Mouse (Mus musculus) layer of hippocampus, postnatal 25 days (tissue): Measurements from ENCODE around the gene Tmem50a. TPM values are rescaled to one million over a fixed set of nuclear protein-coding genes. Genes with fewer than 3 reads are reported as not detected.

Experiments
- DNase-seq, 2 experiments: peaks; one replicate each; pipeline ENCODE4 v3.0.0; 2022; ENCODE audit warnings: mixed read lengths in 2 of 2, low spot score in 1 of 2; ENCODE audit errors: extremely low spot score in 1 of 2
- total RNA-seq, 2 experiments: library from RNA; stranded (reverse); gene quantifications; 2 replicates each; pipeline ENCODE4 v1.2.3; 2021

The Tmem50a gene
- total RNA-seq, 2 experiments from 2014 or later: 107 to 122 TPM

- DNase-seq: peak; percentile 47 to 83
Observed at GRCm38 (mm10) chr4:134879410-134879981, 35.3 kb downstream of the Tmem50a start.

- no peak for DNase-seq
Observed at GRCm38 (mm10) chr4:134876171-134876570, 38.7 kb downstream of the Tmem50a start.

- DNase-seq: no peak
Observed at GRCm38 (mm10) chr4:134871950-134872349, 42.9 kb downstream of the Tmem50a start.

GRCm38 (mm10) chr4:134871477-134871876 lies 43.3 kb downstream of the Tmem50a start:
- DNase-seq: no peak

DNA sequence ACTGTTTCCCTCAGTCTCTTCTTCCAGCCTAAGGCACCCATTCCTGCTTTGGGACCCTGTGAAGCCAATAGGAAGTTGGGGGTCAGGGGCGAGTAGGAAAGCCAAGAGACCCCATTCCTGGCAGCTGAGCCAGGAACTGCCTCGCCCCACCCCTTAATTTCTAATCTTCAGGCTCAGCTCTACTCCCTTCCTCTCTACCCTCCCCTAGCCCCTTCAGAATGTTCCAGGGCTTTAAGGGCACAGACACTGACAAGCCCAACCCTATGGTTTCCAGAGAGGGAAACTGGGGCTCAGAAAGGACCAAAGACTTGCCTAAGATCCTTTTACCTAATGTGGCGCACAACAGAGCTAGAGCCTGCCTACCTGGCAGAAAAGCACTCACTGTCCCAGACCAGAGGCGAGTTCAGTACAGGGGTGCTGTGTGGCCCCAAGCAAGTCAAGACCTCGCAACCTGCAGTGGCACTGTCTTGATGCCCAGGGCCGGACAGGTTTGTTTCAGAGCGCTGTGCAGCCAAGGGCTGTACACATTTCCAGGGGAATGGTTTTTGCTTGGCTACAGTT lies 44.9 kb downstream of the Tmem50a start:
- no peak for DNase-seq

DNA sequence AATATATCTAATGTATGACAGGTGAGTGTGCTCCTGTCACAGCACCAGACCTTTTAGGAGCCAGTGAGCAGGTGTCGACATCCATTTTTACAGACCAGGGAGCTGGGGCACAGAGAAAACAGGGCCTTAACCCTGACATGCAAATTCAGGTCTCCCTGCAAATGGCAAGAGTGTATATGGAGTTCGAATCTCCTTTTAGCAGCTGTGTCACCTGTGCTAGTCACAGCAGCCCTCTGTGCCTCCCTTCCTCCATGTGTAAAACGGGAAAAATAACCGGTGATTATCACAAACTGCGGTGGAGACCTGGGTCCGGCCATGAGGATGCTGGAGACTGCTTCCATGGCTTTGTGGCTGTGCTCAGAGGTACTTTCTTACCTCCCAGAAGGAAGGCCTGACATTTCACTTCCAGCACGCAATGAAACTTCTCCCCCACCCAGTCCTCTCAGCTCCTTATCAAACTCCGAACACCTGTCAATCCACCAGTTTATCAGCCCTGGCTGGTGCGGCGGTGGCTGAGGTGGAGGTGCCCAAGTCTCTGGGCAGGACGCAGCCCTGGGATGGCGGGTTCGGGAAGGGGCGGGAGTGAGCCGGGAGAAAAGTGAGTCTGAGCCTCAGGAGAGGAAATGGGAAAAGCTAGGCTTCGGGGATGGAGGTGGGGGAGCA lies 45.6 kb downstream of the Tmem50a start:
- no peak for DNase-seq

GRCm38 (mm10) chr4:134868490-134868889 lies 46.3 kb downstream of the Tmem50a start:
- no peak for DNase-seq

DNA sequence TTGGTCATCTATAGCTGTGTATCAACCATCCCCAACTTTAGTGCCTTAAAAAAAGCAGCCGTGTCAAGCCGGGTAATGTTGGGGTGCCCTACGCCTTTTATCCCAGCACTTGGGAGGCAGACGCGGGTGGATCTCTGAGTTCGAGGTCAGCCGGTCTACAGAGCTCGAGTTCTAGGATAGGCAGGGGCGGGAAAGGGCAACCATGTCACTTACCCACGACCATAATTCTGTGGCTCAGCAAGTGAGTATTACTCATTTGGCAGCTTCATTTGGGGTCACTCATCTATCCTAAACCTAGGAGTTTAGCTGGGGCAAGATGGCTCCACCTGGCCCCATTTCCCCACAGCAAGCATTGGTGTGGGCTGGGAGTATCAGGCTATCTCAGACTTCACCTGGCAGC lies 46.8 kb downstream of the Tmem50a start:
- no peak for DNase-seq

DNA sequence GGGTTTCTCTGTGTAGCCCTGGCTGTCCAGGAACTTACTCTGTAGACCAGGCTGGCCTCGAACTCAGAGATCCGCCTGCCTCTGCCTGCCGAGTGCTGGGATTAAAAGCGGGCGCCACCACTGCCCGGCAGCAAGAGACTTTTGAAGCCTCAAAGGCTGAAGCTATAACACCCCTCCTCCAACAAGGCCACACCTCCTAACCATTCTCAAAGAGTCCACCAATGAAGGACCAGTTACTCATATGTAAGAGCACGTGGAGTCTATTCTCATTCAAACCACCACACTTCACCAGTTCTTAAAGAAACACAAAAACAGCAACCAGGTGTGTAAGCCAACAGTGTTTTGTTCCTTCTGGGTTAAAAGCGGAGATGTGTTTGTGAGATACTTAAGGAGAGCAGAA lies 47.2 kb downstream of the Tmem50a start:
- DNase-seq: no peak

- DNase-seq: no peak
Observed at GRCm38 (mm10) chr4:134867213-134867612, 47.6 kb downstream of the Tmem50a start.

DNA sequence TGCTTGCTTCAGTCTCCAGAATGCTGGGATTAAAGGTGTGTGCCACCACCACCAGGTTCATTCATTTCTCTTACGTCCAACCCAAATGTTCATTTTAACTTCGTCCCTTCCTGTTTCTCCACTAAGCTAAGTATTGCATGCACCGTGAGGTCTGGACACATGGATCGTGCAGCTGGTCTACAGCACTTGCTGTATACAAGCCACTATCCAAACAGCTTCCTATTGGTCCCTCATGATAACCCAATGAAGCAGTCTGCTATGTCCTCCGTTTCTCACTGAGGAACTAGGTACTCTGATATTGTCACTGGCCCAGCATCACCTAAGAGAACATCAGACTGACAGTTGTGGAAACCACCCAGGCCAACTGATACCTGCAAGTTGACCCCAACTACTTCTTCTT lies 49.0 kb downstream of the Tmem50a start:
- no peak for DNase-seq

GRCm38 (mm10) chr4:134865340-134865739 lies 49.5 kb downstream of the Tmem50a start:
- no peak for DNase-seq

- no peak for DNase-seq
Observed at GRCm38 (mm10) chr4:134863937-134864729, 50.7 kb downstream of the Tmem50a start, which contains the start of gene Rhd. Gene Rhd, plus strand, starts transcription at chr4:134864536.

DNA sequence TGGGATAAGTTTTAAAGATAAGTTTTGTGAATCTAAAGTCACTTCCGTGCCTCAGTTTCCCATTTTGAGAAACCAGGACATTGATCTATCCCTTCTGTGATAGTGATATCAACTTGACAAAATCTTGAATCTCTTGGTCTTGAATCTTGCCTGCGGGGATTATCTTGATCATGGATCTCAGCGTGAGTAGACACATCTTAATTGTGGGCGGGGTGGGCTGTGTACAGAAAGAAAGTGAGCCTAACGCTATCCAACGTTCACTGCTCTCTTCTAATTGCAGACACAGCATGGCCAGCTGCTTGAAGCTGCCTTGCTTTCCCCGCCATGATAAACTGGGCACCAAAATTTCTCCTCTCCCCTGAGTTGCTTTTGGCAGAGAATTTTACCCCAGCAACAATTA lies 51.8 kb downstream of the Tmem50a start:
- no peak for DNase-seq

GRCm38 (mm10) chr4:134861884-134862283 lies 52.9 kb downstream of the Tmem50a start:
- DNase-seq: no peak

GRCm38 (mm10) chr4:134858494-134858893 lies 56.3 kb downstream of the Tmem50a start:
- no peak for DNase-seq

DNA sequence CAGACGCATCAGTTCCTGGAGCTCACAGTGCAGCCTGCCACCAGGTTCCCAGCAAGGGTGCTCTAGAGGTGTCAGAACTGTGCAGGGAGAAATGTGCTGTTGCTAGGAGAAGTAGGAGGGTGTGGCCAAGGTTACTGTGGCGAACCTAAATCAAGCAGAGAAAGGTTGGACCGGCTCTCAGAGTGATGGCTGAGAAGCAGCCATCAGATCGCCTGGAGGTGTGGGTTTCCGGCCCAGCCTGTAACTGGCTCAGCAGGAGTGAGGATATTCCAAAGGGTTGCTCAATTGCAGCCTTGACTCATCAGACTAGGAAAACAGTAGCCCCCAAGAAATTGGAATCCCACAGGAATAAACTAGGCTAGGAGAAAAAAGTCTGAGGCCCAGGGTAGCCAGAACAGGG lies 58.3 kb downstream of the Tmem50a start:
- DNase-seq: no peak

DNA sequence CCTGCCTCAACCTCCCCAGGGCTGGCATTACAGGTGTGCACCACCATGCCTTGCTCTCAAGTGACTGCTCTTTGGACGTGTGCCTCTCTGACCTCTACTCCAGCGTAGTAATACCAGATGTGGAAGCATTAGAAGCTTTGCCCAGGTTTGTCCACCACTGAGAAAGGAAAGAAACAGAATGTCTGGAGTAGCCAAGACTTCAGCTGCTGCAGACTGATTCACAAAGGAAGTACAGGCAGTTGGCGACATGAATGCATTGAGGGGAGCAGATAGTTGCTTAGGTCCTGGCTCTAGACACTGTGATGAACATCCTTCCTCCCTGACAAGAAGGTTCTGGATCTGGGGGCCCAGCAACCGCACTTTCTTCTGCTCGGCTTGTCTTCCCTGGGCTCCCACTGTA lies 58.8 kb downstream of the Tmem50a start:
- no peak for DNase-seq

- DNase-seq: no peak
Observed at GRCm38 (mm10) chr4:134855371-134855770, 59.5 kb downstream of the Tmem50a start.

DNA sequence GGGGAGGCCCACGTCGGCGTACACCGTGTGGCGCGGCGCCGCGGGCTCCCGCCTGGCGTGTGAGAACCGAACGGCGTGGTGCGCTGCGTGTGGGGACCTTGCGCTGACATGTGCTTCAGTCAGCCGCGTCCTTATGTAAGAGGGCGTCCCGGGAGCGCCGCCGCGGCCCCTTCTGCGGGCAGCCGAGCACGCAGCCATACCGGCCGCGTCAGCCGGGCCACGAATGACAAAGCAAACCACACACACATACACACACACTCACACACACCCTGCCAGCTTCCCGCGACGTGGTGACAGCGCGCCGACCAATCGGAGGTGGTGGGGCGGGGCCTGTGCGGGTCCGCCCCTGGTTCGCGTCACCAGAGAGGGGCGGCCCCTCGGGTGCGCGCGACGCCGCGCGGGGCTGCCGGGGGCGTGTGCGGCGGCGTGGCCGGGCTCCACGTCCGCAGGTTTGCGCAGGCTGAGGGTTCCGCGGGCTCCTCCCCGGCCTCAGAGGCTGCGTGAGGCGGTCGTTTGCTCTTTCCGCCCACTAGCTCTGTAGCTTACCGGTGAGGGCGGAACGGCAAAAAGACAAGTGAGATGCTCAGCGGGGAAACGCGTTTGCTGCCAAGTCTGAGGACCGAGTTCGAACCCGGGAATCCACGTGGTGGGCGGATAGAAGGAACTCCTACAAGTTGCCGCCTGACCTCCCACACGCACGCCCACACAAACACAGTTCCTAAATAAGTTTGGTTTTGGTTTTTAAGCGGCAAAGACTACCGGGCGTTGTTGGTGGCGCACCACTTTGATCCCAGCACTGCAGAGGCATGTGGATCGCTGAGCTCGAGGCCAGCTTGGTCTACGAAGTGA lies 61.0 kb downstream of the Tmem50a start:
- peak; percentile 84 to 91 for DNase-seq
